Mouse (Mus musculus) CH12.LX (cell line): Measurements from ENCODE around the gene Tal1.

ENCODE experiments used
- CTCF ChIP-seq, 2 experiments: IDR thresholded peaks in 1 of 2; conservative IDR thresholded peaks in 1 of 2; 2 replicates each; pipeline ENCODE4 v1.5.1; 2011 to 2012; ENCODE audit warnings: low read depth in 2 of 2, low read length in 2 of 2, improper control_type of control experiment in 1 of 2, inconsistent platforms in 1 of 2, mild to moderate bottlenecking in 1 of 2, moderate library complexity in 1 of 2
- EP300 ChIP-seq: IDR thresholded peaks from 2 replicates; pipeline ENCODE4 v1.6.1; 2011; ENCODE audit warnings: low read length, improper control_type of control experiment
- GABPA ChIP-seq: IDR thresholded peaks from 2 replicates; pipeline ENCODE4 v1.6.1; 2012; ENCODE audit warnings: low read depth, low read length, improper control_type of control experiment, inconsistent platforms; ENCODE audit not compliant: insufficient replicate concordance
- KAT2A ChIP-seq: IDR thresholded peaks from 2 replicates; pipeline ENCODE4 v1.6.1; 2012; ENCODE audit warnings: low read length, improper control_type of control experiment, inconsistent platforms; ENCODE audit not compliant: insufficient replicate concordance
- POLR2A ChIP-seq: IDR thresholded peaks from 2 replicates; pipeline ENCODE4 v1.6.1; 2011; ENCODE audit warnings: low read depth, mild to moderate bottlenecking, improper control_type of control experiment, low read length
- ZMIZ1 ChIP-seq: IDR thresholded peaks from 2 replicates; pipeline ENCODE4 v1.6.1; 2012; ENCODE audit warnings: low read depth, mild to moderate bottlenecking, inconsistent platforms, low read length, improper control_type of control experiment

- TF ChIP-seq EP300 (no peak), POLR2A (no peak), CTCF (conservative IDR thresholded peaks at IDR 0.05 in 1 of 2, IDR thresholded peaks at IDR 0.05 in 1 of 2; ENCODE audit: low read depth in 2 of 2, low read length in 2 of 2) (peak; percentile 38 to 87; a peak in 3 of 4 replicates), GABPA (no peak), KAT2A (no peak), ZMIZ1 (no peak)
Measured at GRCm38 (mm10) chr4:115085522-115086095, 29.4 kb downstream of the Tal1 start.
